Mouse (Mus musculus): ENCODE results near the gene Kcnb1. TPM values are rescaled to one million over a fixed set of nuclear protein-coding genes. Genes with fewer than 3 reads are reported as not detected.

Gene Kcnb1
- 1.3 and 1.7 TPM in 2 replicates for polyA plus RNA-seq (2012; rRNA removed)

DNA sequence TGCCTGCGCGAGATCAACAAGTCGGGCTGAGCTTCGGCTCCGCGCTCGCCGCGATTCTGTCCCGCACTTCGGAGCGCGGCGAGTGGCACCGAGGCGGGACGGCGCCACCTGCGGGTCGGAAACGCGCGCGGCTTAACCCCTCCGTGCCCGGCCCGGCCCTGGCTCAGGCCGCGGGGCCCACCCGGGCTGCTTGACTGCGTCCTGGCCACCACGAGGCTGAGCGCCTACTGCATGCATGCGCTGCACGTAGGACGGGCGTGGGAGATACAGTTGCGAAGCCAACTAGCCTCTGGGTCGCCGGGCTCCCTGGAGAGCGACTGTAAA lies at the start of gene Kcnb1:
Gene Kcnb1 (minus strand): TSS at position 80 of the 324 bp plus-strand sequence.
- Histone ChIP-seq H3K27ac (ENCODE audit: insufficient read depth, low read length) (no peak within 1 kb of the TSS), H3K4me3 (ENCODE audit: extremely low read depth, insufficient read depth, insufficient read length) (peak within 1 kb of the TSS; percentile 36; the same call in 1 of the 2 replicates)
- TF ChIP-seq POLR2A (IDR thresholded peaks at IDR 0.05; ENCODE audit: low read depth, low read length) (no peak), CTCF (IDR thresholded peaks at IDR 0.05; ENCODE audit: extremely low read depth, insufficient read depth, insufficient read length, insufficient replicate concordance) (peak; percentile 46; the same call in 1 of the 2 replicates)

GRCm38 (mm10) chr2:167239262-167239661 lies 49.3 kb upstream of the Kcnb1 start:
- Histone ChIP-seq H3K4me3 (ENCODE audit: extremely low read depth, insufficient read depth, insufficient read length) (no peak overlapping the region), H3K4me1 (ENCODE audit: control insufficient read depth, insufficient read depth, insufficient read length) (no peaks in the 10 kb centered on the region), H3K27me3 (ENCODE audit: control insufficient read depth, insufficient read depth, low read length) (peaks cover 5% of the 10 kb centered on the region), H3K36me3 (ENCODE audit: control insufficient read depth, insufficient read depth, low read length) (no peaks in the 10 kb centered on the region), H3K27ac (ENCODE audit: insufficient read depth, low read length) (no peak overlapping the region)
- 50% methylated on average over 12 of the region's 12 CpGs for WGBS
- no peak for TF ChIP-seq POLR2A (IDR thresholded peaks at IDR 0.05; ENCODE audit: low read depth, low read length)
- no peak for TF ChIP-seq CTCF (IDR thresholded peaks at IDR 0.05; ENCODE audit: extremely low read depth, insufficient read depth, insufficient read length, insufficient replicate concordance)
- no peak for DNase-seq (ENCODE audit: low read depth in 1 of 2, low spot score in 2 of 2)

More for the DNA sequence above, at the start of gene Kcnb1:
- peak in 1 of 2 experiments; percentile 49 for DNase-seq (ENCODE audit: low read depth in 1 of 2, low spot score in 2 of 2)
- Histone ChIP-seq H3K36me3 (ENCODE audit: control insufficient read depth, insufficient read depth, low read length) (no peaks in the 10 kb centered on the region), H3K4me1 (ENCODE audit: control insufficient read depth, insufficient read depth, insufficient read length) (peaks cover 12% of the 10 kb centered on the region), H3K27me3 (ENCODE audit: control insufficient read depth, insufficient read depth, low read length) (peaks cover 7% of the 10 kb centered on the region; the same call in 1 of the 2 replicates)
- WGBS, result 1% methylated on average over 41 of the region's 41 CpGs

DNA sequence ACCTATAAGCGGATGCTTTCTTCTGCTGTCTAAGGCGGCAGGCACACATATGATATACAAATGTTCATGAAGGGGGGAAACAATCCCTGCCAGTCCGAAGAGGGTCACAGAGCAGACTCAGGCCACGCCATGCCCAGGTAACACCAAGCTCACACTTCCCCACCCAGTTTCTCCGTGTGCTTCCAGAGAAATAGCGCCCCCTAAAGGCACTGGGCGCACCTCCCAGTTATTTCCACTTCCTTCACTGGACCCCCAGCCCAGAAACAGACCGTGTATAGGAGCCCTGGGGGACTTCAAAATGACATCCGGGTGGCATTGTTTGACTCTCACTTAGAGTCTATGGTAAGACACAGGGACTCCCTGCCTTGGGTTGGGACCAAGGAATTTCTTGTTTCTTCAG lies 47.3 kb upstream of the Kcnb1 start:
- no peaks in the 10 kb centered on the region for H3K4me1 ChIP-seq (ENCODE audit: control insufficient read depth, insufficient read depth, insufficient read length)
- DNase-seq (ENCODE audit: low read depth in 1 of 2, low spot score in 2 of 2), result no peak
- 87% methylated on average over 9 of the region's 9 CpGs for WGBS
- no peak overlapping the region for H3K4me3 ChIP-seq (ENCODE audit: extremely low read depth, insufficient read depth, insufficient read length)
- TF ChIP-seq POLR2A (IDR thresholded peaks at IDR 0.05; ENCODE audit: low read depth, low read length), result no peak
- TF ChIP-seq CTCF (IDR thresholded peaks at IDR 0.05; ENCODE audit: extremely low read depth, insufficient read depth, insufficient read length, insufficient replicate concordance), result no peak
- H3K27me3 ChIP-seq (ENCODE audit: control insufficient read depth, insufficient read depth, low read length), result peaks cover 5% of the 10 kb centered on the region
- H3K27ac ChIP-seq (ENCODE audit: insufficient read depth, low read length), result no peak overlapping the region
- H3K36me3 ChIP-seq (ENCODE audit: control insufficient read depth, insufficient read depth, low read length), result no peaks in the 10 kb centered on the region

GRCm38 (mm10) chr2:167236174-167236573 lies 46.2 kb upstream of the Kcnb1 start:
- Histone ChIP-seq H3K4me1 (ENCODE audit: control insufficient read depth, insufficient read depth, insufficient read length) (no peaks in the 10 kb centered on the region), H3K4me3 (ENCODE audit: extremely low read depth, insufficient read depth, insufficient read length) (no peak overlapping the region), H3K27me3 (ENCODE audit: control insufficient read depth, insufficient read depth, low read length) (peaks cover 5% of the 10 kb centered on the region), H3K36me3 (ENCODE audit: control insufficient read depth, insufficient read depth, low read length) (no peaks in the 10 kb centered on the region), H3K27ac (ENCODE audit: insufficient read depth, low read length) (no peak overlapping the region)
- TF ChIP-seq CTCF (IDR thresholded peaks at IDR 0.05; ENCODE audit: extremely low read depth, insufficient read depth, insufficient read length, insufficient replicate concordance) (no peak), POLR2A (IDR thresholded peaks at IDR 0.05; ENCODE audit: low read depth, low read length) (no peak)
- 86% methylated on average over 4 of the region's 4 CpGs for WGBS
- DNase-seq (ENCODE audit: low read depth in 1 of 2, low spot score in 2 of 2), result no peak

DNA sequence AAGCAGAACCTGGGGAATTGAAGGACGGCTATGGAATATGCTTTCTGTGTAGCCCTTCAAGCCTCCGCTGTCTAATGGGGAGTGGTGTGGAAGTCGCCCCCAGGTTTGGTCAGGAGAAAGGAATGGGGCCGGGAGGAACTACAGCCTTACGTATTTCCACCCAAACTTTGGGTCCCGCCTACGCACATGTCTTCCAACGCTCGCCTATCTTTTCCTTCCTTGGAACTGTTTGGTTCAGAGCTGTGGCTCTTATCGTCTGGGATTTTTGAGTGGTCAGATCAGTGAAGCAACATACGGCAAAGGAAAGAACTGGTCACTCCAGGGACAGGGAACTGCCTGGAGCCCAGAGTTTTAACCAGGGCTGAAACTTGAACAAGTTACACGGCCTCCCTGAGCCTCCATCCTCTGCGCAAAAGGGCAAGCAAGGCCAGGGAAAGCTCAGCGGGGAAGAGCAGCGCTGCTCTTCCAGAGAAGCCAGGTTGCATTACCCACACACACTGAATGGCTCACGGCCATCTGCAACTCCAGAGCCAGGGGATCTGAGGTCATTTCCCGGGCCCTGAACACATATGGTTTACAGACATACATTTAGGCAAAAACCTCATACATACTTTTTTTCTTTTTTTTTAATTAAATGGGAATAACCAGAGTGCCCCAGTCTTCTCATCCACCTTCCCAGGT lies 45.5 kb upstream of the Kcnb1 start:
- DNase-seq (ENCODE audit: low read depth in 1 of 2, low spot score in 2 of 2), result no peak
- no peaks in the 10 kb centered on the region for H3K4me1 ChIP-seq (ENCODE audit: control insufficient read depth, insufficient read depth, insufficient read length)
- WGBS, result 87% methylated on average over 17 of the region's 17 CpGs
- H3K36me3 ChIP-seq (ENCODE audit: control insufficient read depth, insufficient read depth, low read length), result no peaks in the 10 kb centered on the region
- peaks cover 5% of the 10 kb centered on the region for H3K27me3 ChIP-seq (ENCODE audit: control insufficient read depth, insufficient read depth, low read length)
- no peak overlapping the region for H3K4me3 ChIP-seq (ENCODE audit: extremely low read depth, insufficient read depth, insufficient read length)
- TF ChIP-seq CTCF (IDR thresholded peaks at IDR 0.05; ENCODE audit: extremely low read depth, insufficient read depth, insufficient read length, insufficient replicate concordance) (no peak), POLR2A (IDR thresholded peaks at IDR 0.05; ENCODE audit: low read depth, low read length) (no peak)
- no peak overlapping the region for H3K27ac ChIP-seq (ENCODE audit: insufficient read depth, low read length)

DNA sequence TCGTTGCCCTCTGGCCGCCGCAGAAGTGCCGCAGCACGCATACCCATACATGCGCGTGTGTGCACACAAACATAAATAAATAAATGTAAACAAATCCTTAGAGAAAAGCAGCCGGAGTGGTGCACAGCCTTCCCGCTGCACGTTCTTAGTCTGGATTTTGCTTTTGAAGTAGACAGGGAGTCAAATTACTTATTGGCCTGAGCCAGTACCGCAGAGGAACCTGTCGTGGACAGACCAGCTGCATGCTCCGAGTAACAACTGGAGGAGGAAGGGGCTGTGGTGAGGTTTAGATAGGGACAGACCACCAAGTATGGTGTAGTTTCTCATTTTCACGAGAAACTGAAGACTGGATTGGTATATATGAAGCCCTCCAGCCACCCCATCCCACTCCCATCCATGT lies 43.8 kb upstream of the Kcnb1 start:
- Histone ChIP-seq H3K4me1 (ENCODE audit: control insufficient read depth, insufficient read depth, insufficient read length) (no peaks in the 10 kb centered on the region), H3K4me3 (ENCODE audit: extremely low read depth, insufficient read depth, insufficient read length) (no peak overlapping the region), H3K27me3 (ENCODE audit: control insufficient read depth, insufficient read depth, low read length) (no peaks in the 10 kb centered on the region), H3K36me3 (ENCODE audit: control insufficient read depth, insufficient read depth, low read length) (no peaks in the 10 kb centered on the region), H3K27ac (ENCODE audit: insufficient read depth, low read length) (no peak overlapping the region)
- DNase-seq (ENCODE audit: low read depth in 1 of 2, low spot score in 2 of 2), result no peak
- WGBS, result 76% methylated on average over 14 of the region's 14 CpGs
- TF ChIP-seq POLR2A (IDR thresholded peaks at IDR 0.05; ENCODE audit: low read depth, low read length), result no peak
- no peak for TF ChIP-seq CTCF (IDR thresholded peaks at IDR 0.05; ENCODE audit: extremely low read depth, insufficient read depth, insufficient read length, insufficient replicate concordance)

DNA sequence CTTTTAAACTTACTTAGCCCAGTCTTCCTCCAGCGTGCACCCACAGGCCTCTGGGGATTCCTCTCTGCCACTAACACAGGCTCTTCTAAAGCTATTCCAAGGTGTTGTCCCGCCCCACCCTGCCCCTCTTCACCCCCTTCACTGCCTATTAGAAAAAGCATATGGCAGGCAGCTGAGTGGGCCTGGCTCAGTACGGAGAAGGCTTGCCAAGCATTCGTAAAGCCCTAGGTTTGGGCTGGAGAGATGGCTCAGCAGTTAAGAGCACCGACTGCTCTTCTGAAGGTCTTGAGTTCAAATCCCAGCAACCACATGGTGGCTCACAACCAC lies 43.0 kb upstream of the Kcnb1 start:
- H3K4me3 ChIP-seq (ENCODE audit: extremely low read depth, insufficient read depth, insufficient read length), result no peak overlapping the region
- H3K27ac ChIP-seq (ENCODE audit: insufficient read depth, low read length), result no peak overlapping the region
- WGBS, result 68% methylated on average over 5 of the region's 5 CpGs
- no peaks in the 10 kb centered on the region for H3K4me1 ChIP-seq (ENCODE audit: control insufficient read depth, insufficient read depth, insufficient read length)
- no peaks in the 10 kb centered on the region for H3K27me3 ChIP-seq (ENCODE audit: control insufficient read depth, insufficient read depth, low read length)
- DNase-seq (ENCODE audit: low read depth in 1 of 2, low spot score in 2 of 2), result no peak
- H3K36me3 ChIP-seq (ENCODE audit: control insufficient read depth, insufficient read depth, low read length), result no peaks in the 10 kb centered on the region
- no peak for TF ChIP-seq CTCF (IDR thresholded peaks at IDR 0.05; ENCODE audit: extremely low read depth, insufficient read depth, insufficient read length, insufficient replicate concordance)
- TF ChIP-seq POLR2A (IDR thresholded peaks at IDR 0.05; ENCODE audit: low read depth, low read length), result no peak

Data from spleen, adult 2 months (tissue).